Mouse (Mus musculus) liver, embryonic 14 days (tissue): ENCODE results near the gene 1600014C10Rik. TPM values are rescaled to one million over a fixed set of nuclear protein-coding genes. Genes with fewer than 3 reads are reported as not detected.

Source experiments
- polyA plus RNA-seq: library from polyadenylated mRNA; depleted of rRNA; stranded (reverse); fragments of >200 nt; gene quantifications from 2 replicates; pipeline ENCODE4 v1.2.3, GENCODE M21; 2012; rRNA removed

Gene 1600014C10Rik
- 4.1 and 5.0 TPM in 2 replicates for polyA plus RNA-seq

GRCm38 (mm10) chr7:38182962-38183687, at the start of gene 1600014C10Rik:
Gene 1600014C10Rik (plus strand): TSS chr7:38183217.

GRCm38 (mm10) chr7:38227900-38228298, 44.9 kb downstream of the 1600014C10Rik start, which contains the start of gene Plekhf1:
Gene Plekhf1 (minus strand): TSS chr7:38228016.

Other genes with a start within 250 kb of the 1600014C10Rik start
- 8.0 and 8.5 TPM in 2 replicates for gene Uri1, start 159.7 kb upstream of the 1600014C10Rik start, polyA plus RNA-seq
- gene Ccne1, start 75.7 kb upstream of the 1600014C10Rik start, polyA plus RNA-seq: 70.1 and 79.8 TPM in 2 replicates
- 0.23 and 0.26 TPM in 2 replicates for gene Plekhf1, start 44.8 kb downstream of the 1600014C10Rik start, polyA plus RNA-seq
- gene Pop4, start 88.2 kb downstream of the 1600014C10Rik start, polyA plus RNA-seq: 8.0 and 10.7 TPM in 2 replicates